Mouse (Mus musculus) kidney, embryonic 14.5 days (tissue): ENCODE measurements around the gene Chrm2. TPM values are rescaled to one million over a fixed set of nuclear protein-coding genes. Genes with fewer than 3 reads are reported as not detected.
A peak's percentile ranks its signal among the peaks of the same experiment; 100 is the strongest.

Experiments used
- ATAC-seq: fragments of 200-750 bp; cut with Nextera tagmentation; 2 replicates; pipeline ENCODE4 v1.8.0; 2017; ENCODE audit warnings: moderate number of reproducible peaks, mild to moderate bottlenecking, moderate TSS enrichment, moderate library complexity; ENCODE audit not compliant: low FRiP score, low TSS enrichment
- H3K27ac ChIP-seq: fragments of 300-500 bp; sonication (generic); 2 replicates; pipeline ENCODE4 v1.5.1; 2014; ENCODE audit warnings: low read depth, mild to moderate bottlenecking, low read length, moderate library complexity, mixed read lengths
- H3K27me3 ChIP-seq: fragments of 300-500 bp; sonication (generic); 2 replicates; pipeline ENCODE4 v1.6.1; 2014; ENCODE audit warnings: mild to moderate bottlenecking, low read length; ENCODE audit not compliant: control insufficient read depth, insufficient read depth
- H3K36me3 ChIP-seq: fragments of 300-500 bp; sonication (generic); 2 replicates; pipeline ENCODE4 v1.6.1; 2014; ENCODE audit warnings: low read length, mixed read lengths; ENCODE audit not compliant: control insufficient read depth, insufficient read depth
- H3K4me1 ChIP-seq: fragments of 300-500 bp; sonication (generic); 2 replicates; pipeline ENCODE4 v1.6.1; 2014; ENCODE audit warnings: low read length, mixed read lengths; ENCODE audit not compliant: control insufficient read depth, insufficient read depth
- H3K4me2 ChIP-seq: fragments of 300-500 bp; sonication (generic); replicated peaks from 2 replicates; pipeline ENCODE4 v1.6.1; 2014; ENCODE audit warnings: low read depth, mild to moderate bottlenecking, low read length
- H3K4me3 ChIP-seq: fragments of 300-500 bp; sonication (generic); 2 replicates; pipeline ENCODE4 v1.5.1; 2014; ENCODE audit warnings: mild to moderate bottlenecking, low read length
- H3K9ac ChIP-seq: fragments of 300-500 bp; sonication (generic); 2 replicates; pipeline ENCODE4 v1.6.1; 2014; ENCODE audit warnings: low read depth, mild to moderate bottlenecking, low read length, moderate library complexity
- H3K9me3 ChIP-seq: fragments of 300-500 bp; sonication (generic); 2 replicates; pipeline ENCODE4 v1.6.1; 2016; ENCODE audit warnings: low read length; ENCODE audit not compliant: control insufficient read depth
- WGBS: fragments of 180-500 bp; shearing (Covaris S2); extraction: QIAGEN DNeasy Blood & Tissue Kit; methylation state at CpG from one replicate; pipeline ENCODE4 v1.1.7; 2014; 5-methylcytosine and 5-hydroxymethylcytosine counted together
- polyA plus RNA-seq: library from polyadenylated mRNA; unstranded; fragments of >200 nt; fragmentation: Nextera tagmentation; extraction: Ambion mirVana; gene quantifications from 2 replicates; pipeline ENCODE4 v1.2.1, GENCODE M21; 2014

Chrm2 gene
- polyA plus RNA-seq, 1 experiment from 2014 or later: not detected

- Histone ChIP-seq H3K9ac (no peak overlapping the region), H3K9me3 (no peaks in the 10 kb centered on the region), H3K27me3 (no peaks in the 10 kb centered on the region), H3K4me1 (no peaks in the 10 kb centered on the region), H3K36me3 (no peaks in the 10 kb centered on the region), H3K27ac (no peak overlapping the region), H3K4me2 (no peak overlapping the region), H3K4me3 (no peak overlapping the region)
- WGBS: 73% methylated on average over 4 of the region's 4 CpGs
- ATAC-seq: no peak
These were observed 96.3 kb downstream of the Chrm2 start for GRCm38 (mm10) chr6:36484132-36484665.

GRCm38 (mm10) chr6:36507008-36507663 is 119.3 kb downstream of the Chrm2 start:
- no peaks in the 10 kb centered on the region; the same call in 1 of the 2 replicates for H3K4me1 ChIP-seq
- no peak overlapping the region for H3K9ac ChIP-seq
- H3K4me3 ChIP-seq: no peak overlapping the region
- H3K27me3 ChIP-seq: no peaks in the 10 kb centered on the region
- no peaks in the 10 kb centered on the region for H3K9me3 ChIP-seq
- H3K27ac ChIP-seq: no peak overlapping the region
- peak; percentile 24; the same call in 1 of the 2 replicates for ATAC-seq
- 68% methylated on average over 7 of the region's 7 CpGs for WGBS
- H3K36me3 ChIP-seq: no peaks in the 10 kb centered on the region
- no peak overlapping the region for H3K4me2 ChIP-seq

GRCm38 (mm10) chr6:36507946-36508345 is 120.1 kb downstream of the Chrm2 start:
- Histone ChIP-seq H3K4me2 (no peak overlapping the region), H3K27me3 (no peaks in the 10 kb centered on the region), H3K9me3 (no peaks in the 10 kb centered on the region), H3K27ac (no peak overlapping the region), H3K4me1 (no peaks in the 10 kb centered on the region; the same call in 1 of the 2 replicates), H3K36me3 (no peaks in the 10 kb centered on the region), H3K4me3 (no peak overlapping the region), H3K9ac (no peak overlapping the region)
- 13% methylated on average over 7 of the region's 7 CpGs for WGBS
- no peak for ATAC-seq

DNA sequence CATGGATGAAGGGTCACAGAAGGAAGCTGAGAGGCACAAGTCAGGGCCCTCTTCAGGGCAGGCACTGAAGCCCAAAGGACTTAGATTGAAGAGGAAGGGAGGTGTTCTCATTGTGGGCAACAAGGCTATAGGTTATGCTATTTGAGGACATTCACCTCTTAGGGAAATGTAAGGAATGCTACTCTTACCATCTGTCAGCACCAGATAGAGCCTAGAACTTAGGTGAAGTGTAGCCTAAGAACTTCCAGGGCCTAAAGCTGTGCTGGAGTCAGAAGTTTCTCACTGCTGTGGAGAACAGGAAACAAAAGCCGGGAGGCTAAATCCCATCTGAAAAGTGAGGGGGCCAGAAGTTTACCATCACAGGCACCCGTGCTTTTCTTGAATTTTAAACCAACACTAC is 120.6 kb downstream of the Chrm2 start:
- no peaks in the 10 kb centered on the region; the same call in 1 of the 2 replicates for H3K4me1 ChIP-seq
- H3K9me3 ChIP-seq: no peaks in the 10 kb centered on the region
- ATAC-seq: no peak
- H3K4me3 ChIP-seq: no peak overlapping the region
- WGBS: 52% methylated on average over 2 of the region's 2 CpGs
- H3K36me3 ChIP-seq: no peaks in the 10 kb centered on the region
- no peak overlapping the region for H3K27ac ChIP-seq
- no peaks in the 10 kb centered on the region for H3K27me3 ChIP-seq
- H3K4me2 ChIP-seq: no peak overlapping the region
- H3K9ac ChIP-seq: no peak overlapping the region

- Histone ChIP-seq H3K36me3 (no peaks in the 10 kb centered on the region), H3K4me2 (no peak overlapping the region), H3K27me3 (no peaks in the 10 kb centered on the region), H3K4me3 (no peak overlapping the region), H3K9ac (no peak overlapping the region), H3K9me3 (no peaks in the 10 kb centered on the region), H3K27ac (no peak overlapping the region), H3K4me1 (no peaks in the 10 kb centered on the region)
- WGBS: 76% methylated on average over 4 of the region's 4 CpGs
- ATAC-seq: no peak
These were observed 128.6 kb downstream of the Chrm2 start for GRCm38 (mm10) chr6:36516508-36516907.

DNA sequence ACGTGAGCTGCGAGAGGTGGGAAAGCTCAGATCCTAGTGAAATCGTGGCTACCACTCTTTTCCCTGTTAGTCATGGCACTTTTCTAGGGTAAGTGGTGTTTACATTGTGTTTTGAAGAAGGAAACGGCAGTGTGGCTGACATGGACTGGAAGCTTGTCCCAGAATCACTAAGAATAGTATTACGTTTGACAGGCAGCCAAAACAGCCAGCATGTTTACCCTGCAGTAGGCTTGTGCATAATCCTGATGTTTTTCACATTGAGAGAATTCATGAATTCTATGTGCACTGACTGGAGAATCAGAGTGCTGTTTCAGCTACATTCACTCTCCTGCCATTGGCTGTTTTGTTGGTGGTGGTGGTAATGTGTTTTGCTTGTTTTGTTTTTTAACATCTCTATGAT is 129.4 kb downstream of the Chrm2 start:
- Histone ChIP-seq H3K27me3 (no peaks in the 10 kb centered on the region), H3K4me3 (no peak overlapping the region), H3K27ac (no peak overlapping the region), H3K9ac (no peak overlapping the region), H3K4me1 (no peaks in the 10 kb centered on the region), H3K36me3 (no peaks in the 10 kb centered on the region), H3K4me2 (no peak overlapping the region), H3K9me3 (no peaks in the 10 kb centered on the region)
- ATAC-seq: no peak
- 60% methylated on average over 5 of the region's 5 CpGs for WGBS

DNA sequence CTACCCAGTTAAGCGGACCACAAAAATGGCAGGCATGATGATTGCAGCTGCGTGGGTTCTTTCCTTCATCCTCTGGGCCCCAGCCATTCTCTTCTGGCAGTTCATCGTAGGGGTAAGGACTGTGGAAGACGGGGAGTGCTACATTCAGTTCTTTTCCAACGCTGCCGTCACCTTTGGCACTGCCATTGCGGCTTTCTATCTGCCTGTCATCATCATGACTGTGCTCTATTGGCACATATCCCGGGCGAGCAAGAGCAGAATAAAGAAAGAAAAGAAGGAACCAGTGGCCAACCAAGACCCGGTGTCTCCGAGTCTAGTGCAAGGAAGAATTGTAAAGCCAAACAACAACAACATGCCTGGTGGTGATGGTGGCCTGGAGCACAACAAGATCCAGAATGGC is 135.7 kb downstream of the Chrm2 start:
- 93% methylated on average over 11 of the region's 11 CpGs for WGBS
- no peaks in the 10 kb centered on the region for H3K27me3 ChIP-seq
- no peak overlapping the region for H3K27ac ChIP-seq
- no peaks in the 10 kb centered on the region for H3K9me3 ChIP-seq
- ATAC-seq: no peak
- no peak overlapping the region for H3K4me3 ChIP-seq
- no peak overlapping the region for H3K4me2 ChIP-seq
- H3K4me1 ChIP-seq: no peaks in the 10 kb centered on the region
- H3K9ac ChIP-seq: no peak overlapping the region
- H3K36me3 ChIP-seq: no peaks in the 10 kb centered on the region

DNA sequence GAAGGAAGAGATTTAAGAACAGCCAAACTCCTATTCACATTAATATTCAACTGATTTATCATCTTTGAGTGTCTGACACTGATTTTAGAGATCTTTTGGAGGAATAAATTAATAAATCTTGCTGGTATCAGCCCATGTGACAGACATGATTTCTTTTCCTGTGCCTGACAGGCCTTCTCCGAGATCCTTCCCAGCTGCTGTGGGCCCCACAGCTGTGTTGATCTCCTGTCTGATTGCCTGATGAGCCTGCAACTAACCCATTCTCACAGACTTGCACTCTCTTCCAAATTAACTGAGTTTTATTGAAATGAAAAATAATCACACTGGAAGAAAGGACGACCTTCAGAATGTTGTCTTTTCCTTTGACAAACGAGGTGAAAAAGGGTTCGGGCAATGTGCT is 140.6 kb downstream of the Chrm2 start:
- ATAC-seq: no peak
- no peak overlapping the region for H3K9ac ChIP-seq

DNA sequence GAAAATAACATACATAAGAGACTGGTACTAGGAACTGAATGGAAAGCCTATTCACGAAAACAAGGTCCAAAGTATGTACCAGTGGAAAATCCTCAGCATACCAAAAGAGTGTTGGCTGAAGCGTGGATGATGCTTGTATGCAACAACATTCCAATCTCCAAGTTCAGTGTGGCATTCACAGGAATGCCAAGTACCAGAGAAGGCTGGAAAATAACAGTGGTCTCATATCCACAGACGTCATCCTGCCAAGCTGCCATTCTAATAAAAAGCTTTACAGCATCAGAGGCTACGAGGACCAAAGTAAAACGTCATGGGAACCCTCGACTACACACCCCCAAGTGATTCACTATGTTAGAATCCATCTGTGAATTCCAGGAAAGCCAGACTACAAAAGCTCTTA is 153.4 kb downstream of the Chrm2 start:
- H3K9me3 ChIP-seq: no peaks in the 10 kb centered on the region
- H3K4me1 ChIP-seq: no peaks in the 10 kb centered on the region
- no peak overlapping the region for H3K27ac ChIP-seq
- ATAC-seq: no peak
- H3K9ac ChIP-seq: no peak overlapping the region
- WGBS: 78% methylated on average over 6 of the region's 6 CpGs
- no peak overlapping the region for H3K4me3 ChIP-seq
- H3K36me3 ChIP-seq: no peaks in the 10 kb centered on the region
- no peak overlapping the region for H3K4me2 ChIP-seq
- H3K27me3 ChIP-seq: no peaks in the 10 kb centered on the region

More for the DNA sequence above, 140.6 kb downstream of the Chrm2 start:
- Histone ChIP-seq H3K27ac (no peak overlapping the region), H3K27me3 (no peaks in the 10 kb centered on the region), H3K4me2 (no peak overlapping the region), H3K36me3 (no peaks in the 10 kb centered on the region), H3K4me1 (no peaks in the 10 kb centered on the region), H3K4me3 (no peak overlapping the region), H3K9me3 (no peaks in the 10 kb centered on the region)
- 48% methylated on average over 4 of the region's 4 CpGs for WGBS
